Mouse (Mus musculus): ENCODE data around the gene Rpf1. TPM values are rescaled to one million over a fixed set of nuclear protein-coding genes. Genes with fewer than 3 reads are reported as not detected.

The Rpf1 gene
- 20.7 TPM for polyA plus RNA-seq (2015; fragmentation: Illumina TruSeq; extraction: RNeasy Lipid Tissue Mini Kit (QIAGEN cat#74804); ENCODE audit: low read depth, low replicate concordance)

DNA sequence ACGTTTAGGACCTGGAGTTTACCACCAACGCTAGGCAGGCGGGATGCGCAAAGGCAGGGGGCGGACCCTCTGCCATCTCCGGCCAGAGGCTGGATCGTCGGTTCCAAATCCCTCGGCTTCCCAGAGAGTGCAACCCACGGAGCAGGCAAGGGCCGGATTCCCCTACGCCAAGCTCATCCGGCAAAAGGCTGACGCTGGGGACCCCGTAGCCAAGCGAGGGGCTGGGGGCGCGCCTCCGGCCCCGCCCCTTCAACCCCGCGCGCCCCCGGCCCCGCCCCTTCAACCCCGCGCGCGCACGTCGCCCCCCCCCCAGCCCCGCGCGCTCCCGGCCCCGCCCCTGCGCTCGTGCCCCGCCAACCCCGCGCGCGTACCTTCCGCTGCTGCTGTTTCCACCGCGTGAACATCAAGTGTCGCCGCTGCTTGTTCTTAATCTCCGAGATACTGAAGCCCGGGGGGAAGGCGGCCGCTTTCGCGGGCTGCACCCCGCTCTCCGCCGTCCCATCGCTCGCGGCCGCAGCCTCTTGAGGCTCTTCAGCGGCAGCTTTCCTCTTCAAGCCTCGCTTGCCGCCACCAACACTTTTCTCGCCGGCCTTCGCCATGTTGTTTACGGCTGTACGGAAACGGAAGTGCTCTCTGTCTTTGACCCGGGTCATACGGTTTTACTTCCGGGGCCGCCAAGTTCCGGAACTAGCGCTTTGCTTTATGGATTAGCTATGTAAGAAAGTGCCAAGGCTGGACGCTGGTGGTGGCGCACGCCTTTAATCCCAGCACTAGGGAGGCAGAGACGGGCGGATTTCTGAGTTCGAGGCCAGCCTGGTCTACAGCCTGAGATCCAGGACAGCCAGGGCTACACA lies at the start of gene Rpf1:
TSS of gene Rpf1 (minus strand) at position 632 of the 854 bp plus-strand sequence.

DNA sequence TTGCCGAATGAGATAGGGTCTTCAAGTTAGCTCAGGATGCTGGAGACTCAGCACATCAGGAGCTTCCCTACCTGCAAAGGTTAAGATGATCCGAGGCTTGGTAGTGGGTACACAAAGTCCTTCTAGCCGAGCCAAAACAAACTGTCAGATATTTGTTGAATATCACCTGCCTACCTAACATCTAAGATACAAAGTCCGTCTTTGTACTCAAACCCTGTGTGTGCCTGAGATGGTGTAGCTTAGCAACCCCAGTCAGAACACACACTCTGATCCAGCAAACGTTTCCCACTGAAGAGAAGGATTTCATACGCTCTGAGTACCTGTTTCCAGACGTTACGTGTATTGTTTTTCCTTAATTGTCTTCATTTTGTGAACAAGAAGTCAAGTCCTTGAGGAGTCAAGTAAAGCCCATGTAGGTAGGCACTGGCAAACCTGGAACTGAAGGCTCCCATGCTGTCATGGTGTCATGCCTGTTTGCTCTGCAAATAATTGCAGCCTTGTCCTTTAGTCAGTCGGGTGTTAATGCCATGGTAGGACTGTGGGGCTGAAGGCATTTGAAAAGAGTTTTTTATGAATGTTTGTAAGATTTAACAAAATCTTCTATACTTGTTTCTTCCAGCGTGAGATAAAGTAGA lies 49.0 kb upstream of the Rpf1 start, which contains the start of gene Uox:
TSS of gene Uox (plus strand) at position 279 of the 635 bp plus-strand sequence.

GRCm38 (mm10) chr3:146499431-146500002 lies 21.7 kb downstream of the Rpf1 start, which contains the start of the genes Spata1 and Gng5:
Gene Spata1 (minus strand): TSS chr3:146499753.
Gene Gng5 (plus strand): TSS chr3:146499807.

Other genes with a start within 250 kb of the Rpf1 start
- gene Ssx2ip, start 116.8 kb downstream of the Rpf1 start, polyA plus RNA-seq (2015; fragmentation: Illumina TruSeq; extraction: RNeasy Lipid Tissue Mini Kit (QIAGEN cat#74804); ENCODE audit: low read depth, low replicate concordance): 54.5 TPM
- gene Ctbs, start 71.6 kb downstream of the Rpf1 start, polyA plus RNA-seq (2015; fragmentation: Illumina TruSeq; extraction: RNeasy Lipid Tissue Mini Kit (QIAGEN cat#74804); ENCODE audit: low read depth, low replicate concordance): 9.6 TPM
- 3.6 TPM for gene Spata1, start 21.7 kb downstream of the Rpf1 start, polyA plus RNA-seq (2015; fragmentation: Illumina TruSeq; extraction: RNeasy Lipid Tissue Mini Kit (QIAGEN cat#74804); ENCODE audit: low read depth, low replicate concordance)
- gene Gng5, start 21.6 kb downstream of the Rpf1 start, polyA plus RNA-seq (2015; fragmentation: Illumina TruSeq; extraction: RNeasy Lipid Tissue Mini Kit (QIAGEN cat#74804); ENCODE audit: low read depth, low replicate concordance): 115 TPM
- 1.2 TPM for gene Uox, start 49.0 kb upstream of the Rpf1 start, polyA plus RNA-seq (2015; fragmentation: Illumina TruSeq; extraction: RNeasy Lipid Tissue Mini Kit (QIAGEN cat#74804); ENCODE audit: low read depth, low replicate concordance)
- gene Dnase2b, start 94.2 kb upstream of the Rpf1 start, polyA plus RNA-seq (2015; fragmentation: Illumina TruSeq; extraction: RNeasy Lipid Tissue Mini Kit (QIAGEN cat#74804); ENCODE audit: low read depth, low replicate concordance): 0.16 TPM
- not detected for gene 4930503B20Rik, start 129.9 kb upstream of the Rpf1 start, polyA plus RNA-seq (2015; fragmentation: Illumina TruSeq; extraction: RNeasy Lipid Tissue Mini Kit (QIAGEN cat#74804); ENCODE audit: low read depth, low replicate concordance)
- 0.45 TPM for gene Samd13, start 164.2 kb upstream of the Rpf1 start, polyA plus RNA-seq (2015; fragmentation: Illumina TruSeq; extraction: RNeasy Lipid Tissue Mini Kit (QIAGEN cat#74804); ENCODE audit: low read depth, low replicate concordance)

Measured in brain, adult 10 weeks (tissue).